Mouse (Mus musculus): ENCODE measurements around the gene Tmem138.

Tmem138 gene

GRCm38 (mm10) chr19:10580102-10580501, 2.9 kb upstream of the Tmem138 start:
- DNase-seq (ENCODE audit: low read depth, low spot score): no peak

- DNase-seq (ENCODE audit: low read depth, low spot score): no peak
These were observed 7.5 kb downstream of the Tmem138 start for GRCm38 (mm10) chr19:10569627-10570026.

GRCm38 (mm10) chr19:10565217-10565616, 11.9 kb downstream of the Tmem138 start:
- DNase-seq (ENCODE audit: low read depth, low spot score): no peak

- no peak for DNase-seq (ENCODE audit: low read depth, low spot score)
These were observed 12.9 kb downstream of the Tmem138 start for GRCm38 (mm10) chr19:10564278-10564677.

DNA sequence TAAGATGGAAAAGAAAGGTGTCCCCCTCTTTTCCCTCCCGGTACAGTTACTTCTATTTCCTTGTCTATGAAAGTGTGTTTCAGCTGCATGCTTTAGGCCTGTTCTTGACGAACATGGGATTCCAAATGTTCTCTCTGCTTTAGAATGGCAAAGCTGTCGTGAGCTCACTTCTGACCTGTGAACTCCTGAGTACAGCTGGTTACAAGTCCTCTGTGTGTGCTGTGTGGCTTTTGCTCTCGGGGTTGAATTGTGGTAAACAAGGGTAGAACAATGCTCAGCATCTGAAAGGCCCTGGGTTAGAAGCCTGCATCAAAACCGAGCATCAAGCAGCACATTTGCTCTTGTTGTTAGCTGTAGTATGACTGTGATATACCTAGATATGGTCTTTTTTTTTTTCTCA, 14.8 kb downstream of the Tmem138 start:
- no peak for DNase-seq (ENCODE audit: low read depth, low spot score)

DNA sequence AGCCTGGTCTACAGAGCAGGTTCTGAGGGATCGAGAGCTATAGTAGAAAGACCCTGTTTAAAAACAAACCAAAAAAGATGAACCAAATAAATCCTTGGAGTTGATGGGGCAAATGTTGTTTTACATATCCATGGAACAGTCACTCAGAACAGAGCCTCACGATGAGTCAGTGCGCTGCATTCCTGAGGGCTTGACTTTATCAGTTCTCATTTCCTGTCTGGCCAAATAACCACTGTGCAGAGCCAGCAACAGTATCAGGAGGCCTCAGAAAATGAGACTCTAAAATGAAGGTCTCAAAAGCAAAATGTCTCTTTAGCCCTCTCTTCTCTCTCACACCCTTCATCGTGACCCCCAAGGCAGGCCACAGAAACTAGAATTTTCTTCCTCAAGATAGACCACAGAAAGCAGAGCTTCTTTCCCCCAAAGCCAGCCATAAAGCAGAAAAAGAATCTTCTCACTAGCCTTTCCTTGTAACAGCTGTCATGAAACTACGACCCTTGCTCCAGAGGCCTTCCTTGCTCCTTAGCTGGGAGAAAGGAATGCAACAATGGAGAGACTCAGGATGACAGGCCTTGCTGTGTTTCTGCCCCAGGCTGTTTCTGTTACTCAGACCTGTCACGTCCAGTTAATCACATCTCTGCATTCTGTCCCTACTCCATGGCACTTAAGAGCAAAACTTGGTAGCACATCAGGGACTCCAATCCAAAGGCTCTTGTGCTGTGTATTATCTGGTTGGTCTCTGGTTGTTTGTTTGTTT, 15.4 kb downstream of the Tmem138 start:
- DNase-seq (ENCODE audit: low read depth, low spot score): no peak

DNA sequence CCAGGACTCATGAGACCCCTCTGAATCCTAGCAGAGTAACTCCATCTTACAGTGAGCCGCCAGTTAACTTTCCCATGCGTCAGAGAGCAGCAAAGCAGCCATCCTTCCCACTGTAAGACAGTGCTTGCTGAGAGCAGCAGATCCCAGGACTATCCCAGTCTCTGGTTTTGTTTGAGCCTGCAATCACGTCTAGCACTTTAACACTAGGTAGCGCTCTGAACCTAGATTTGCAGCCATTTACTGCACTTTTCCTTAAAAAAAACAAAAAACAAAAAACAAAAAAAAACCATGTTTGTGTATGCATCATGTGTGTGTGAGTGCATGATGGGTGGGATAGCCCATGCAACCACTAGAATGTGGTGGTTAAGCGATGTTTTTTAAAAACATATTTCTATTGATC, 17.1 kb downstream of the Tmem138 start:
- DNase-seq (ENCODE audit: low read depth, low spot score): no peak

GRCm38 (mm10) chr19:10557837-10558375, 19.3 kb downstream of the Tmem138 start:
- peak; percentile 16 for DNase-seq (ENCODE audit: low read depth, low spot score)

DNA sequence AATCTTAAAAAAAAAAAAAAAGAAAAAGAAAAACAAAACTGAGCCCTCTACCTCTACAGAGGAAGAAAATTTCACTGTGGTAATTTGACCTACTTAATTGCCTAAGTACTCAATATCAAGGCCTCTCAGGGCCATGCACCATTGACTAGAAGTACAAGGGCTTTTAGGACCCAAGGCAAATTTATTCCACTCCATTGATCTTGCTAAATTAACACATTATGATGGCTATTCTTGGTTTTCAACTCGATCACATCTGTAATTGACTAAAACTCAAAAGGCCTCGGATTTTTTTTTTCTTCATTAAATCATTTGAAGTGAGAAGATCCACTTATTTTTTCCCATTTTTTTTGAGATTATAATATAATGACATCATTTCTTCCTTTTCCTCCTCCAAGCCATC, 19.7 kb downstream of the Tmem138 start:
- DNase-seq (ENCODE audit: low read depth, low spot score): no peak

GRCm38 (mm10) chr19:10557001-10557400, 20.2 kb downstream of the Tmem138 start:
- no peak for DNase-seq (ENCODE audit: low read depth, low spot score)

GRCm38 (mm10) chr19:10555624-10556510, 21.3 kb downstream of the Tmem138 start, which contains the start of gene Tmem216:
Gene Tmem216, minus strand, starts transcription at chr19:10556238.
- DNase-seq (ENCODE audit: low read depth, low spot score): peak; percentile 89

- no peak for DNase-seq (ENCODE audit: low read depth, low spot score)
These were observed 37.7 kb downstream of the Tmem138 start for GRCm38 (mm10) chr19:10539454-10539853.

GRCm38 (mm10) chr19:10530082-10530481, 47.1 kb downstream of the Tmem138 start:
- DNase-seq (ENCODE audit: low read depth, low spot score): peak; percentile 16

- peak; percentile 69 for DNase-seq (ENCODE audit: low read depth, low spot score)
These were observed 51.3 kb downstream of the Tmem138 start, which contains the start of gene Sdhaf2 for GRCm38 (mm10) chr19:10525910-10526309. Gene Sdhaf2, minus strand, starts transcription at chr19:10526142.

DNA sequence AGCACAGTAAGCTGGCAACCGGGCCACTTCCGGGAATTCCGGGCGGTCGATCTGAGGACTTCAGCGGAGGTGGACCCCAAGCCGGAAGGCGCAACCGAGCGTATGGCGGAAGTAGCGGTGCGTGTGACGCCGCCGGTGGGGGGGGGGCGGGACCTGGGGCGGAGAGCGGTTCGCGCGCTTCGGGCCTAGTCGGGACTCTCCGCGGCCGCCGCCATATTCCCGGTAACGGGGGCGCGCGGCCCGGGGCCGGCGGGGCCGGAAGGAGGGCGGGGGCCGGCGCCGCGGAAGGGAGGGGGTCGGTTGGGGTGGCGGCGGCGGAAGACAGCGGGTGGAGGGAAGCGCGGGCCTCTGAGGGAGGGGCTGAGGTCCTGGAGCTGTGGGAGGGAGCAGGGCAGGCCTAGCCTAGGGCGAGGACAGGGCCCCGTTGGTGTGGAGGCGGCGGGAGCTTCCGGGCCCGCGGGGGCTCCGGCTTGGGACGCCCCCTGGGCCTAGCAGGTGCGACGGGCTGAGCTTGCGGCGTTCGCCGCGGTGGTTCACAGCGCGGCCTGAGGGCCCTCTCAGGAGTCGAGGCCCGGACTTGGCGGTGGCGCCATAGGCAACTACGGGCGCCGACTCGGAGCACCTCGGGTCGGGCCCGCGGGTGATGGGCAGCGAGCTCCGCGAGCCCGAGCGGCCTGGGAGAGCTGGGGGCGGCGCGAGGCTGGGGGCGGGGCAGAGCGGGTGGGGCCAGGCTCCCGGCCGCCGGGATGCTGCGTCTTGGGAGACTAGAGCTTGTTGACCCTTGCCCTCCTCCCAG, 51.9 kb downstream of the Tmem138 start, which contains the start of gene Cpsf7:
Gene Cpsf7 (plus strand): TSS at position 161 of the 796 bp plus-strand sequence.
- peak; percentile 97 for DNase-seq (ENCODE audit: low read depth, low spot score)

DNA sequence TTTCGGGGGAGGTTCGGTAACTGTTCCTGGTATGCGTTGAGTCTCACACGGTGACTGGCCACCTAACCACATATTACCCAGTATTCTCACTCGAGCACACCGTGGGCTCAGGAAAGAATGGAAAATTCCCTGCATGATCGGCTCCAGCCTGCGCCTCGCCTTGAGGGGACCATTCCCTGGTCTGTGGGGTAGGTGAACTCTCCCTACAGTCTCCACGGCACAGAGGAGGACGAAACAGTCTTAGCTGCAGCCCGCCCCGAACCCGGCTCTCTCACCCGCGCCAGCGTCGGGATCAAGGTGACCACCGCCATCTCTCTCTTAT, 52.4 kb downstream of the Tmem138 start:
- DNase-seq (ENCODE audit: low read depth, low spot score): no peak

DNA sequence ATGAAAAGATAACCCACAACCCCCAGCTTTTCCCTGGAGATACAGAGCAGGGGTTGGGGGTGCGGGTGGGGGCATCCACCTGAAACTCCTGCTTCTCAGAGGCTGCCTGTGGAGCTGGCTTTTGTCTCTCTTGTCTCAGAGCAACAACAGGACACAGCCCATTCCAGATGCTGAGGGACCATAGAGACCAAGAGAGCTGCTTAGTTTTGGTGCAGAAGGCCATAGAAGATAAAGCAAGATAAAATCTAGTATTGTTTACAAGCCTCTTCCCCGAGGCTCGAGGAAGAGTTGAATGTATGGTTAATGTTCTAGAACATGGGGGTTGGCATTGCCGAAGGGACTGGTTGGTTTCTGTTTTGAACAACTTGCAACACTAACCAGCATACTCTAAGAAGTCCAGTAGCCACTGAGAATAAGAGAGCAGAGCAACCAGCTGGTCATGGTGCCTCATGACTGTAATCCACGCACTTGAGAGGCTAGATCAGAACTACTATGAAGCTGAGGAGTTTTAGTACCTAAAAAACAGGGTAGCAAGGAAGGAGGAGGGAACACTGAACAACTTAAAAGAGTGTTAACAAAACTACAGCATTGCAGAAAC, 53.6 kb downstream of the Tmem138 start:
- no peak for DNase-seq (ENCODE audit: low read depth, low spot score)

DNA sequence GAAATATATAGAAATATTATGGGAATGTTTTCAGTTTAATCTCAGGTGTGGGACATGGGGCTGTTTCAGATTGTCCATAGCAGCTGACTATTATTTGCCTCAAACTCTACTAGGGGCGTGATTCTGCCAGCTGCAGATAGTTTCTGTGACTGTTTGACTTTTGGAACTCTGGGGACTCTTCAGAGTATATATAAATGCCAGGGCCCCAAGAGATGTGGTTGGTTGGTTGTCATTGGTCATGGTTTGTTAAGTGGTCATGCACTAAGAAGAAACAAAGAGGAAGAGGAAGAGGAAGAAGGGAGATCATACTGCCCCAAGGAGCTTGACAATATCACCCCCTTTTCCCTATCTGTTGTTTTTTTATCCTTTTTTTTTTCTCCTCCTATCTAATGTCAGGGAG, 55.2 kb downstream of the Tmem138 start:
- DNase-seq (ENCODE audit: low read depth, low spot score): no peak

Data from CD4-positive helper T cell, adult 2 months (primary cell).